Mouse (Mus musculus): Measurements from ENCODE around the gene Pds5b. TPM values are rescaled to one million over a fixed set of nuclear protein-coding genes. Genes with fewer than 3 reads are reported as not detected.
"Not testable (repeated sequence)": the region's sequence is repeated elsewhere in the genome, so short reads cannot be mapped to it uniquely, and the experiment has no call there.

Gene Pds5b
- total RNA-seq, 2 experiments from 2014 or later, result 25.9 to 35.0 TPM

- DNase-seq, result no peak
Measured at GRCm38 (mm10) chr5:150822781-150823180, 149.2 kb downstream of the Pds5b start.

GRCm38 (mm10) chr5:150823361-150823760 is 149.8 kb downstream of the Pds5b start:
- DNase-seq, result no peak

DNA sequence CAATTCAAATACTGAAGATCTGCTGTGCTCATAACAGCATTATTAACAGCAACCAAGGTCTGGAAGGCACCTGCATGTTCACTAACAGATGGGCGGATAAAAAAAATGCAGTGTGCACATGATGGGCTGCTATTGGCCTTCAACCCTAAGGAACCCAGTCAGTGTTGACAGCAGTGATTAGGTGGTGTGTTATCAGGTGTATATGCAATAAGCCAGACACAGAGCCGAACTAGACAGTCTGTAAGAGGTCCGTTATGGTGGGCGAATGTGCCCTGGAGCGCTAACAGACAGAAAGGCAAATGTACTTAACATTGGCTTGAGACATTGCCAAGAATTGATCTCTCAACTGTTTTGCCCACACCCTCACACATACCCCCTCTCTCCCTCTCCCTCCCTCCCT is 156.0 kb downstream of the Pds5b start:
- no peak for DNase-seq

- no peak for DNase-seq
Measured at GRCm38 (mm10) chr5:150830718-150831117, 157.2 kb downstream of the Pds5b start.

DNA sequence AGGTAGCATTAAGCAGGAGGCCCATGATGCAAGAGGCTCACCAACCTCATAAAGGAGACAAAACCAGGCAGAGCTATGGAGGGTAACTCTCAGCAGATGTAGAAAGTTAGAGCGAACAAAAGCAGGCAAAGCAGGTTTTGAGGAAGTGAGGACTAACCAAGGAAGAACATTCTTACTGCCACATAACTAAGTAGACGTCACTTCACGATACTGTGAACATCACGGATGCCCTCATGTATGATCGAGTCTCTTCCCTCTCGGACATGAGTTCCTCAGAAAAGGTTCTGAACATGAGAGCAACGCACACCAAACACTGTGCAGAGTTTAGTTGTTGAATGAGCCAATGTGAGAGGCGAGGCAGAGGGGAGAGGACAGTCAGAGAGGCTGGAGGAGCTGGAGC is 163.2 kb downstream of the Pds5b start:
- DNase-seq, result no peak

DNA sequence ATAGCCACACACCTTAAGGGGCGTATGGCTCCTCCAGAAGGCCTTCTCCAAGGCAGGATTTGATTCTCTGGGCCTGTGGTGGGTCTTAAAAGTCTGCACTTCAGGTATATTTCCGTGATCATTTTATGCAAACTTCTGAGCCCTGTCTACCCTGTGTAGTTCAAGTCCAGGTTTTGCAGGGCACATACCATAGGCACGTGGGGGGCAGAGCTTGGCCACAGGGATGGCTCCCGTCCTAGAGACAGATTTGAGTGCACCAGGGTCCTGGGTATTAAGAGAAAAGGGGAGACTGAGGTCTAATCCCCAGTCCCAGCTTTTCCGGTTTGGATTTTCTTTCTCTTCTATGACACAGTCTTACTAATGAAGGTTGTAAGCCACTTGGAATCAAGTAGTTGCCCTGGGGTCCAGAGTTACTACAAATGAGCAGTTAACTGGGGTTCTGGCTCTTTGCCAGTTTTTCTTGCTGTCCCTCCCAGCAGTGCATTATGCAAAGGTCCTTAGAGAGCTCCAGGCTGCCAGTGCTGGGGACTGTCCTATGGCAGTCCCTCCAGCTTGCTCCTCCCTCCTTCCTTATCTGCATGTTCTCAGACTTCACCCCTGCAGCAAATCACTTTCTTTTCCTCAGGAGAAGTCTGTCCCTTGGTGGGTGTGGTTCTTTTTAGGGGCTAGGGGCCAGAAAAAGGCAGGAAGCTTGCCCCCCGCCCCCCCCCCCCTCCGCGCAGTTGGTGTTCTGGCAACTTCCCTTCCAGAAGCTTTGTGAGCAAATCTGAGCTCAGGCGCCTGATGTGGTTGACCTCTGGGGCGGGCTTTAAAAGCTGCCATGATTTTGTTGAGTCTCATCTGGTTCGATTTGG is 166.4 kb downstream of the Pds5b start:
- DNase-seq, result peak; percentile 57

DNA sequence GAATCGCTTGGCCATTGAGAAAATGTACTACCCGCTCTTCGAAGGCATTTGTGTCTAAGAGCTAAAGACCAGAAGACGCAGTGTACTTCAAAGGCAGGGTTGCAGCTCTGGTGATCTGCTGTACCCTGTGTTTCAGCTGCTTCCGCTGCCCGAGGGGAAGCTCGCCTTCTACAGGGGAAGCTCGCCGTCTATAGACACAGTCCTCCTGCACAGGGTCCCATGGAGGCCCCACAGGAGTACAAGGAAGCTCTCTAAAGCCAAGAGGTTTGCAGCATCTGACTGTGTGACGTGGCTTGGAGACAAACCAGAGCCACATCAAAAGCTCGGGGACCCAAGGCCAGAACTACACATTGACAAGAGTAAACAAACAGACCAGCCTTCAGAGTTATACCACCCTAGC is 167.1 kb downstream of the Pds5b start:
- DNase-seq, result peak; percentile 30

DNA sequence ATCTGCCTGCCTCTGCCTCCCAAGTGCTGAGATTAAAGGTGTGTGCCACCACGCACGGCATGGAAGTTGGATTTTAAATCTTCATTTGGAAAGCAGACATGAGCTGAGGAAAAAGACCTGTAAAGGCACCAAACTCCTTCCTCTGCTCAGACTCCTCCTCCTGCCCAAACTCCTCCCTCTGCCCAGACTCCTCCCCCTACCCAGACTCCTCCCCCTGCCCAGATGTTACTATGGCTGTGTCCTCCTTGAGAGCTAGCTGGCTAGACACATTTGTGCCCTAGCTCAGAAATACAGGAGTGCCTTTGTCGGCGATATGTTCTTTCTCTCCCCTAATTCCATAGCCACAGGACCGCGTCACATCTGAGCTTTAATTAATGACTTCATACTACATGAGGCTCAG is 172.4 kb downstream of the Pds5b start:
- no peak for DNase-seq

DNA sequence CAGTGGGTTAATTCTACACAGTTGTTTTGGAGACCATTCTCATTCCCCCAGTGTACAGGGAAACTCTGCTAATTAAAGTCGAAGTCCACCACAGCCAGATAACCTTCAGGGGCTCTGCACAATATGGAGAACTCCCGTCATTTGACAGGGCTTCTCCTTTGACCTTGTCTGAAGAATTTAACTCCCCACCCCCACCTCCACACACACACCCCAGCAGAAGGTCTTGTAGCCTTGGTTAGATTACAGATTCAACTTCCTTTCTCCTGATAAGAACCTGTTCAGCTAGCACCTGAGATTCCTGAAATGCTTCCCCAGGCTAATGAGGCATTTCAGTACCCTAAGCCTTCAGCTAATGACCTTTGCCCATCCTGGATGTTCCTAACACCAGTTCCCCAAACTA is 177.3 kb downstream of the Pds5b start:
- DNase-seq, result no peak

DNA sequence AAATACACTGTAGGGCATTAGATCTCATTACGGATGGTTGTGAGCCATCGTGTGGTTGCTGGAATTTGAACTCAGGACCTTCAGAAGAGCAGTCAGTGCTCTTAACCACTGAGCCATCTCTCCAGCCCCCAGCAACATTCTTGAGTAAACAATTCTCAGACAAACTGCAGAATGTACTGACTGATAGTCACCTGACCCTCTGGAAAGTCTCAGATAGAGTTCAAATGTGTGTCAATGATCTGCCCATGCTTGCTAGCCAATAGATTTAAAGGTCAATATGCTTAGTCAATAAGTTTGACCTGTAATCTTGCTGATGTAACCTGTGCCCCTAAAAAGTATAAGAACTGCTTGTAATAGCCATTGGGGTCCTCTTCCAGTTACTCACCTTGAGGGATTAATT is 178.6 kb downstream of the Pds5b start:
- DNase-seq, result not testable (repeated sequence)

DNA sequence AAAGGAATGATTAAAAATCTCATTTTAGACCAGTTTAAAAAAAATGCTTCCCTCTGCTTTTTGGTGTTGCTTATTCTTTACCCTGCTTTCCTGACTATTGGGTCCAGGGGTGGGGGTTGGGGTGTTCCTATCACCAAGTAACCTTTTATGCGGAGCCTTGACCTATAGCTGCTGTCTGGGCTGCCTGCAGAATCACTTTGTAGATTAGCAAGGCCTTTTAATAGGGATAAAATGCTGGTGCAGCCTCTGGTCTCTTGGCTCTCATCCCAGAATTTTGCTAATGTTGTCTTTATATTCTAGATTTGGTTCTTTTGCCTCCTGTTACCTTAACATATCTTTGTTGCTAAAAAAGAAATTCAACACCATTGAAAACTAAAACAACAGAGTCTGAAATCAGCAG is 181.0 kb downstream of the Pds5b start:
- DNase-seq, result peak; percentile 74

DNA sequence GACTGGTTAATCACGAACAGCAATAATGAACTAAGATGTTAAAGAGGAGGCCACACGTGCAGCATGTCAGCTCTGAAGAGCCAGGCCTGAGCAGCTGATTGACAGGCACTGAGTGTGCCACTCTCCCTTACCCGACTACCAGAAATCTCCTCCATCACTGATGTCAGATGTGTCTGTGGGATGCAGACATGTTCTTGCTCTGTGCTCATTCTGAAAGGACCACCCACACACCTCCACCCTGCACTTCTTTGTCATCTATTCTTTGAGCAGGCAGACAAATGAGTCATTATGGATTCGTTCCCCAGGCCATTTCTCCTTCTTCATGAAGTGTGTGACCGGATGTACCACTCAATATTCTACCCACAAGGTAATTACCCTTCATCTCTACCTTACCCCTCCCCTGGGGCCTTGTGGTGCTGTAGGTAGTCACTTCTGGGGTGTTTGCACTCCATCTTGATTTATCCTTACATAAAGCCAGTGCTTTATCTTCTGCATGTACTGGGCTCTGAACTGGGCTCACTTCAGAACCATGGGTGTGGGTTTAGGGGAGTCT is 186.2 kb downstream of the Pds5b start:
- no peak for DNase-seq

Other genes starting within 250 kb of the Pds5b start
- not detected for gene Zar1l, start 155.6 kb upstream of the Pds5b start, total RNA-seq (2021)
- gene Brca2, start 151.1 kb upstream of the Pds5b start, total RNA-seq (2021), result 10 to 100 TPM; 12.9 to 15.1 TPM
- 10 to 100 TPM; 40.2 to 50.2 TPM for gene N4bp2l1, start 76.6 kb upstream of the Pds5b start, total RNA-seq (2021)
- 10 to 100 TPM; 72.4 to 81.4 TPM for gene N4bp2l2, start 7.6 kb upstream of the Pds5b start, total RNA-seq (2021)